Mouse (Mus musculus) 3T3-L1 (cell line): ENCODE results near the gene Polr1e.
"Not testable (repeated sequence)": the region's sequence is repeated elsewhere in the genome, so short reads cannot be mapped to it uniquely, and the experiment has no call there.

Experiments used
- DNase-seq: peaks from one replicate; pipeline ENCODE4 v3.0.0-alpha.2; 2015; ENCODE audit warnings: low read depth, low spot score

The Polr1e gene

DNA sequence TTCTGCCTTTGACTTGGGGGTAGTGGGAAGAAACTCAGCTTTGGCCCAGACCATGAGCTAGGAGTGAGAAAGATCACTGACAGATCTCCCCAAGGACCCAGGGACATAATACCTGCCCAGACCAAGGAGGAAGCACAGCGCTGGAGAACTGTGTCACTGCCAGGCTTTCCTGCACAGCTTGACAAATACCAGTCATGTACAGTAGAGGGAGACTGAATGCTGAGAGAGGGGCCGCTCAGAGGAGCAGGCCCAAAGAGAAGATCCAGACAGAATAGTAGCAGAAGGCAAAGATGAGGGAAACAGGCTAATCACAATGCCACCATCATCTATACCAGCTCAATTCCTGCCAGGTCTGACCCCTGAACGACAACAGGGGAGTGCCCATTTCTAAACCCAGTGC is 36.5 kb downstream of the Polr1e start:
- peak; percentile 8 for DNase-seq

DNA sequence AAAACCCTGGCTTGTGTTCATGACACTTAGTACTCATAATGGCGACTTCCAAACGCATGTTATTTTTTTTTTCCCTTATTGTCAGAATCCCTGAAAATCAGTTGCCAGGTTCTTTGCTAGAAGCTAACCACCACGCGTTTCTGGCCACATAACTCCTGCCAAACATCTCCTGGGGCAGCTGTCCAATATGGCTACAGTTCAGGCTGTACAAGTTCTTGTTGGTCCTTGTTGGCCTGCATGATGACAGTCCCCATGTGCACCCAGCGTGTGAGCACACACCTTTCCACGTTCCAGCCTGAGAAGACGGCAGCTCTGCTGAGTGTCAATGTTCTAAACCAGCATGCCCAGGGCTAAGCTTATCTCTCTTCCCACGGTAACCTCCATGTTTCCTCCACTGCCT is 37.1 kb downstream of the Polr1e start:
- no peak for DNase-seq

DNA sequence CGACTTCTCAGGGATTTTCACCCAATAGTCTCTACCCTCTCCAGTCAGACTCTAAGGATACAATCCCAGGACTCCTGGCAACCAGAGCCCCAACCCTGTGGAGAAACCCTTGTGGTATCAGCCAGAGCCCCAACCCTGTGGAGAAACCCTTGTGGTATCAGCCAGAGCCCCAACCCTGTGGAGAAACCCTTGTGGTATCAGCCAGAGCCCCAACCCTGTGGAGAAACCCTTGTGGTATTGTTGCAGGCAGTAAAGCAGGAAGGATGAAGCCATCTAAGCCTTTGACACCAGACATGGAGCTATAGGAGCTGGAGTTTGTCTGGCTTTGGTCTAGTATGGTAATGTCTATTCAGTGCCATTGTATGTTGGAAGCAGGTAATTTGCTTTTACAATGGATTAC is 45.5 kb downstream of the Polr1e start:
- not testable (repeated sequence) for DNase-seq

DNA sequence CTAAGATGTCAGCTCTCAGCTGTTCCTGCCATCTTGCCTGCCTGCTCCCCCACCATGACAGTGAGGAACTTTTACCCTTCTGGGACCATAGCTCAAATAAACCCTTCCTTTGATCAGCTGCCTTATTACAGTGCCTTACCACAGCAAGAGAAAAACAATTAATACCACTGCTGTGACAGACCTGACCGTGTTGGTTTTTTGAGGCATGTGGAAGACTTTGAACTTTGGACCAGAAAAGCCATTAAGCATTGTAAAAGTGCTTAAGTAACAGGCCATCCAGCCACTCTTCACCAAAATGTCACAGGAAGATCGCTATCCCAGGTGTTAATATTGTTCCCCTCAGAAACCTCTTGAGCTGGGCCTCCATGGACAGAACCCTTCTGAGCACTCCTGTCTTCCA is 46.2 kb downstream of the Polr1e start:
- DNase-seq, result no peak

DNA sequence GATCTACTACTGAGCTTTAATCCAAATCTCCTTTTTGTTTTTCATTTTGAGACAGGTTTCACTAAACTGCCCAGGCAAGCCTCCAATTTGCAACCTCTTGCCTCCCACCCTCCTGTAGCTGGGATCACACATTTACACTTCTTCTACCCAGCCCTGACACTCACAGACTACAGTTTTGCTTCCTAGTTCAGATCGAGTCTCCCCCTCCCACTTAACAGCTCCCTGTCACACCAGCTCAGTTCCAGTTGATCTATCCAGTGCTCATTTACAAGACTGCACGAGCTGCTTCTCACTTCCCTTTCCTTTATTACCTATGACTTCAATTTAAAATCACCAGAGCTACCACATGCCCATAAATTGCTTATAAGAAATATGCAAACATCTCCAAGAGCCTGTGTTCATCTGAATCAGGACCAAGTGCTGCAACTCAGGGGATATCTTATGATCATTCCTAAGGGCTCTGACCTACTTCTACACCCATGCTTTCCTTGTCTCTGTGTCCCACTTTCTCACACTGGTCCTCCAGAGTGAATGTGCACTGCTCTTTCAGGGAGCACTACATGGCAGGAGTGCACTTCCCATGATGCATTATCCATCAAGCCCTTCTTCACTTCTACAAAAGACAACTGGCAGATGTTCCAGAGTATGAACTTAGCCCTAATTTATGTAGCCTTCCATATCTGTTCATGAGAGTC is 47.8 kb downstream of the Polr1e start:
- no peak for DNase-seq

DNA sequence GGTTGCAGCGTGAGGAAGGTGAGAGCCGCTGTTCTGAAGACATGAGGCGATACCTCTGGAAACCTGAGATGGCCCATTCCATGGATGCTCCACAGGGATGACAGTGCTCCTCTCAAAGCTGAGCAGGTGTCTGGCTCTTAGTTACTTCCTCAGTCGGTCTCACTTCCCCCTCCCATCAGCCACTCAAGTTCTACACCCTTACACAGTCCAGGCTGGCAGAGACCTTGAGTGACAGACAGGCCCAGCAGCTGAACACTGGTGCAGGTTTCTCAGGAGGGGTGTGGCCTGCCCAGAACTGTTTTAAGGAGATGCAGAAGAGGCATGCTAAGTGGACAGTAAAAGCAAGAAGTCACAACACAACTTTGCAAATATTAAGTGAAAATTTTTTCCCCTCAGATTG is 49.4 kb downstream of the Polr1e start:
- no peak for DNase-seq

DNA sequence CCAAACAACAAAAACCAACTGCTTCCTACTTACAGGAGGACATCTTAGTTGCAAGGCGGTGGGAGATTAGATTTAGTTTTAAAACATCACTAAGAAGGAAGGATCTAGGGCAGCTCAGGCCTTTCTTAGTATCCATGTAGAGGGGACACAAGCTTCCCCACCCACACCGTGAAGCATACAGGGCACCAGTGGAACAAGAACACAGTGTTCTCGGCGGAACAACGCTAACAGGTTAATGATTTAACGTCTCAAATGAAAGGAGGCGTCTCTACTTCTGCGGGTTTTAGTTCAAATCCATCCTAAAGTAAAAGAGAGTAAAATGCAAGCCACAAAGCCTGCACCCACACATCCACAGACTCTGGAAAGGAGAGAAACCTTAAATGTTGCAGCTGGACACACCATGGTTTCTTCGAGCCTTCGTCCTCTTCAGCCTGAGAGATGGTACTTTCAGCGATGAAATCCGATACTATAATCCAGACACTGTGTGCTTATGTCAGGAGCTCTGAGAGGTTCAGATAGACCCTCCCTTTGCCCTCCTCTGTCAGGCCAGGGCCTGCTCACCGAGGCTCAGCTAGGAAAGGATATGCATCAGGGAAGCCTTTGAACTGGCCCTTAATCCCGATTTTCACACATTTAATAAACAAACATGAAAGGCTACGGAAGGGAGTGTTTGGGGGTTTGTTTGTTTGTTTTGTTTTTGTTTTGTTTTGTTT is 54.0 kb downstream of the Polr1e start:
- no peak for DNase-seq

DNA sequence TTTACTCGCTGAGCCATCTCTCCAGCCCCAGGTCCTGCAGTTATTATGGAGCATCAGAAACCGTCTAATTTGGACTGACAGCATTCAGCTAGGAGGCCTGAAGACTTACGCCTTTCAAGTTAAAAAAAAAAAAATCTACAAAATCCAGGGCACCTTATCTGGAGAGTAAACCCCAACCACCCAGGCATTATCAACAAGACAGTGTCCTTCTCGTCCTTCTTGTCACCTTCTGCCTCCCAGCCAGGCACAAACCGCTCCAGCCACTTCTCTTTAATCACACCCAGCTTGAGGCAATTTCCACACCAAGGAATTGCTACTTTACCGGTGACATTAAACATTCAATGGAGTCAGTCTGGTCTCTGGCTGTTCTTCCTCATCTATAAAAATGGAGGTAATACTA is 55.2 kb downstream of the Polr1e start:
- DNase-seq, result no peak

DNA sequence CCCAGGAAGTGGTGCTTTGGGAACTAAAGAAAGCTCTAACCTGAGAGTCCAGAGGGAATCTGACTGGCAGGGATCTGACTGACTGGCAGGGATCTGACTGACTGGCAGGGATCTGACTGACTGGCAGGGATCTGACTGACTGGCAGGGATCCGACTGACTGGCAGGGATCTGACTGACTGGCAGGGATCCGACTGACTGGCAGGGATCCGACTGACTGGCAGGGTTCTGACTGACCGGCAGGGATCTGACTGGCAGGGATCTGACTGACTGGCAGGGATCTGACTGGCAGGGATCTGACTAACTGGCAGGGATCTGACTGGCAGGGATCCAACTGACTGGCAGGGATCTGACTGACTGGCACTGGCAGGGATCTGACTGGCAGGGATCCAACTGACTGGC is 62.7 kb downstream of the Polr1e start:
- not testable (repeated sequence) for DNase-seq

DNA sequence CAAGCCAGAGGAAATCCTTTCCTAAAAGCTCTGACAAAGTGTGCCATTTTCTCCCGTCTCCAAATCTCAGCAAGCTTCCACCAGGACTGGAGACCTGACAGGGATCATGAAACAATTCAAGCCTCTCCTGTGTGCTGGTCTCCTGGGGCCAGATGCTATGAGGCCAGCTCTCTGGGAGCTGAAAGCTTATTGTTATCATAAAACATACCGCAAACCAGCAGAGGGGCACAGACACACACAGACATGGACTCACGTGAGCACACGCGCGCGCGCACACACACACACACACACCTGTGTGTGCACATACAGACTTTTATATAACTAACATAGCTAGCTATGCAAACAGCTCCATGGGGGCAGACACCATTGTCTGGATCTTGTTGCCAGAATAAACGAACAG is 64.6 kb downstream of the Polr1e start:
- DNase-seq, result no peak

DNA sequence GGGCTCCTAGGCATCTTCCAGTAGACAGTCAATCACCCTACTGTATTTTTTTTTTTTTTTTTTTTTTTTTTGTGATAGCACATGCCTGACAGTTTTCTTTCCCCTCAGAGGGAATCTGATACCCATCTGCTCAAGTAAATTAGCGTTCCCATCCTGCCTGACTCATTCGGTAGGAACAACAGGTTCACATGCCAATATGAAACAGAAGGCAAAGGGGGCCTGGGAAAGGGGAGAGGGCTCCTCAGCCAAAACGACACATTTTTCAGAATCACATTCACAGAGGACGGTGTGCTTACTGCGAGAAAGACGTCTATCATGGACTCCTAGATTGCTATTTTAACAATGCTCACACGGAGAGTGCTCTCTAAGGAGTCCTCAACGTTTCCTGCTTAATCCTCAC is 65.1 kb downstream of the Polr1e start:
- DNase-seq, result peak; percentile 44

DNA sequence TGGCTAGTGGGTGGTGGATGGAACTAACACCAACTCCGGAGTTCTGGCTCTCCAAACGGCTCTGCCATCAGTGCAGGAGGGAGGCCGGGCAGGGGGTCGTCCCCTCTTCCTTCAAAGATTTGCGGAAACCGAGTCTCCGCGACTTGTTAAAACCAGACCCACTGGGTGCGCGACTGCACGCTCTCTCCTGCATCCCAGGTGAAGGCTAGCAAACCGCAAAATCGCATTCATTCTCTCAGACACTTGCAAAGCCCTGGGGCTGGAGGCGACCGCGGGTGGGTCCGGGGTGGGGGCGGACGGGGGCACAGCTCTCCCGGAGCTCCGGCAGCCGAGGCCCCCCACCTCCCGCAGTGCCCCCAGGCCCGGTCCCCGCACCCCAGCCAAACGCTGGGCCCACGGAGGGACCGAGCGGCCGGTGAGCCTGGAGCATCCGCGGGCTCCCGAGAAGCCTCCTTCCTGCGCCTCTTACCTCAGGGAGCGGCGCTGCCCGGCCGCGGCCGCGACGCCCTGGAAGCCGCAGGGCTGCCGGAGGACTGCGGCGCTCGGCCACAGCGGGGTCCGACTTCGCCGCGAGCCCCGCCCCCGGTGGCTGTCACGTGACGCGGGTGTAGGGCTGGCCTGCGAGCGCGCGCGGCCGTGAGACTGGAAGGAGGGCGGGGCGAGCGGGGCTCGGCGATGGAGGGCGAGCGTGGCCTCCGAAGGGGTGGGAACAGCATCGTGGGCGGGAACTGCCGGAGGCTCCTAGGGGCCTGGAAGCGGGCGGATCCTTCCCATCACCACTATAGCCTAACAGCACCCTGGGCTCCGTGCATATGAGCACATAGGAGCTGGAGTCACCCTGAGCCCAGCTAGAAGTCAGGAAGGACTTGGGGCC is 65.9 kb downstream of the Polr1e start, which contains the start of gene Fbxo10:
Gene Fbxo10 (minus strand): TSS at position 584 of the 874 bp plus-strand sequence.
- DNase-seq, result peak; percentile 87

DNA sequence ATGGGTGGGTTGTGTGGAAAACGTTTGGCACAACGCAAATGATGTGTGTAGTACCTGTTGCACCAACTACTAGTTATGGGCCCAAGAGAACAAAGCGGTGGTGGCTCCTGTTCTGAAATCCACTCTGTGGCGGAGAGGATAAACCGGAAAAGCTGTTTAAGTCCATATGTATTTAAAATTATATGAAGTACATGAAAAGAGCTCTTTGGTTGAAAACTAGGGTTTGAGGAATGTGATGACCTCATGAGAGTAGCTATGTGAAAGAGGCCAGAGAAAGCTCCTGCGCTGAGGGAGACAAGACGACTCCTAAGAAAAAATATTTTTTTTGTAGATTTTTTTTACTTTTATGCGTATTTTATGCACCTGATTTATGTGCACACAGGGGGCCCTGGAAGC is 66.5 kb downstream of the Polr1e start:
- peak; percentile 52 for DNase-seq
